Mouse (Mus musculus) left cerebral cortex, postnatal 36 days (tissue): ENCODE measurements around the gene Nkpd1. TPM values are rescaled to one million over a fixed set of nuclear protein-coding genes. Genes with fewer than 3 reads are reported as not detected.

Experiments
- DNase-seq, 2 experiments: peaks; one replicate each; pipeline ENCODE4 v3.0.0; 2021 to 2022; ENCODE audit warnings: low spot score in 2 of 2, mixed read lengths in 1 of 2
- intact Hi-C: fragments of 180-260 bp; cut with DNase I; formaldehyde crosslinking; loops from one replicate; pipeline ENCODE4 v1.15.1; 2025
- total RNA-seq, 2 experiments: library from RNA; stranded (reverse); gene quantifications; 2 replicates each; pipeline ENCODE4 v1.2.3; 2021

Nkpd1 gene
- total RNA-seq = under 1 TPM; 0.68 to 0.94 TPM

- DNase-seq = no peak
- intact Hi-C loops = no loop called here
Measured at GRCm38 (mm10) chr7:19517652-19518365, at the start of gene Nkpd1. Gene Nkpd1, plus strand, starts transcription at chr7:19517838.

GRCm38 (mm10) chr7:19468279-19468678 lies 49.4 kb upstream of the Nkpd1 start:
- no peak for DNase-seq
- intact Hi-C loops = no loop called here

GRCm38 (mm10) chr7:19469404-19469803 lies 48.2 kb upstream of the Nkpd1 start:
- no peak for DNase-seq
- intact Hi-C loops = no loop called here

DNA sequence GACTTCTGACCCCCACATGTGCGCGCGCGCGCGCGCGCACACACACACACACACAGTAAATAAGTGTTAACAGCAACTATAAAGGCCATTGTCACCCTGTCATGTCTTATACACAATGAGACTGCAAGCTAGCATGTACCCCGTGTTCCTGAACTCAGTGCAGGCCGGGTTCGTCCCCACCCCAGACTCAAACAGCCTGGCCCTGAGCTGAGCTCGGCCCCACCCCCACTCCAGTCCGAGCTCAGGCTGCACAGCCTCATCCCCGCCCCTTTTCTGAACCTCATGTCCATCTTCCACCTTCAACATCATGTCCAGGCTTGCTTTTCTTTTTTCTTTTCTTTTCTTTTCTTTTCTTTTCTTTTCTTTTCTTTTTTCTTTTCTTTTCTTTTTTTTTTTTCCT lies 47.3 kb upstream of the Nkpd1 start:
- DNase-seq = no peak
- intact Hi-C loops = no loop called here

DNA sequence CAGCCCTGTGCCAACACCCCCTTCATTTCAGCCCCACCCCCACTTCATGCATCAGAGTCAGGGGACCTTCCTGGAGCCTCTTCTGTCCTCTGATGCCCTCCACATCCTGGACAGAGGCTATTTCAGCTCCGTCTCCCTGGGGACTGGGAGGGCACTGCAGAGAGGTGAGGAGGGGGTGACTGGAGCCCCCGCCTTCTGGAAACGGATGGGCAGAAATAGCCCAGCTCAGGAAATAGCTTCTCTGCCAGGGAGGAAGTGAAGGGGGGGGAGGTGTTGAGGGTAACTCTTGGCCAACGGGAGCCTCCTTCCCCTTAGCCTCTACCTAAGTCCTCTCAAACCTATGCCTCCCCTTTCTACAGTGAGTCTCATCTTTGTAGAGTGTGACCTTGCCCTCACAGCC lies 45.2 kb upstream of the Nkpd1 start:
- DNase-seq = no peak
- intact Hi-C loops = no loop called here

GRCm38 (mm10) chr7:19473875-19474443 lies 43.7 kb upstream of the Nkpd1 start:
- intact Hi-C loops = no loop called here
- DNase-seq = peak; percentile 81 to 88

DNA sequence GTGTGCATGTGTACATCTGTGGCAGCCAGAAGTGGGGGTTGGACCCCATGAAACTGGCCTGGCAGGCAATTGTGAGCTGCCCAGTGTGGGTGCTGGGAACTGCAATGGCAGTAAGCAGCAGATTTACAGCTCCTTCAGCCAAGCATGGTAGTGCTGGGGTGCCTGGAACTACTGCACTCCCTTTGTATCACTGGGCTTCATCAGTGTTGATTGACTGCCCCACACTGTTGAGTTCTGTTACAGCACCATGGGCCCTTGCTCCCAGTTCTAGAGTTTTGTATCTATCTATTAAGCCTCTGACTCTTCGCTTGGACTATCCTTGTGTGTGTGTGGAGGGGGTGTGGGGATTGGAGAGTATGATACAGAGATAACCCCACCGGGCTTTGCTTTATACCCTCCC lies 40.6 kb upstream of the Nkpd1 start:
- intact Hi-C loops = no loop called here
- DNase-seq = no peak

DNA sequence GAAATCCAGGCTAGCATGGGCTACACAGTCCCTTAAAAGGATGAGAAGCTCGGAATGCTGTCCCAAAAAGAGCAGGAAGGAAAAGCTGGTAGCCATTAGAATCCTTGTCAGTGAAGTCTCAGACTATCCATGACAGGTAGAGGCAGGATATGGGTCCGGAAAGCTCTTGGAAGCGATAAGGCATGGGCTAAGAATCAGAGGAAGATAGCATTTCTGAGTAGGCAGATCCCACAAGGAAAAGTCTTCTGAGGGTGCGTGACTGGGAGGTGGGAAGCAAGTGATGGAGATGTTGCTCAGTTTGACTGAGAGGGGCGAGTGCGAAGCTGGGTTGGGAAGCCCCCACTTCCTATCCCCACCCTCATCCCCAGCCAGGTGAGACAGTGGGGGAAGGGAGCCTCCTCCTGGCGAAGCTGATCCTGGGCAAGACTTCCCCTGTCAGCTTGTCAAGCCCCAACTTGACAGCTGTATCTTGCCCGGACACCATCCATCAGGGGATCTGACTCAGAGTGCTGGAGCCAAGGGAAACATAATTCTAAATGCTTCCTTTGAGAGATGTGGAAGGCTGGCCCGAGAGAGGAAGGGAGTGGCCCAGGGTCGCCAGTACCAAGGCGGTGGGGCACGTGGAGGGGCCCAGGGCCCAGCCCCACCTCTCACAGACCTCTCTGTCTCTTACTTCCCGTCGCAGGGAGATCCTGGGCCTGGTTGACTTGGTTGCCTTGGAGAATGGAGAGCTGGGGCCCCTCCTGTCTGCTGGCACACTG lies 39.8 kb upstream of the Nkpd1 start:
- DNase-seq = no peak
- intact Hi-C loops = no loop called here

DNA sequence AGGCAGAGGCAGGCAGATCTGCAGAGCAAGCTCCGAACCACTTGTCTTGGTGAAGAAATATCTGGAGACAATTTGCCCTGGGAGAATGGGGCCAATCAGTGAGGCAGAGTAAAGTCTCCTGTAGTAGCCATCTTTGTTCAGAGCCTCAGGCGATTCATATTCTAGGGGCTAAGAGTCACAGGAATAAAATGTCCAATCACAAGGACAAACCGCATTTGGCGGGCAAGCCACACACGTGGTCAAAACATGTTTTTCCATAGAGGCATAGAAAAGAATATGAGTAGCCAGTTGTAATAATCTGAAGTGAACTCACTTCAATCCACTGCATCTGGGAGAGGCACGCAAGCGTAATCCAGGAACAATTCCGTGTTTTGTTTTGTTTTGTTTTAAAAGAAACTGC lies 34.4 kb upstream of the Nkpd1 start:
- DNase-seq = no peak
- intact Hi-C loops = no loop called here

DNA sequence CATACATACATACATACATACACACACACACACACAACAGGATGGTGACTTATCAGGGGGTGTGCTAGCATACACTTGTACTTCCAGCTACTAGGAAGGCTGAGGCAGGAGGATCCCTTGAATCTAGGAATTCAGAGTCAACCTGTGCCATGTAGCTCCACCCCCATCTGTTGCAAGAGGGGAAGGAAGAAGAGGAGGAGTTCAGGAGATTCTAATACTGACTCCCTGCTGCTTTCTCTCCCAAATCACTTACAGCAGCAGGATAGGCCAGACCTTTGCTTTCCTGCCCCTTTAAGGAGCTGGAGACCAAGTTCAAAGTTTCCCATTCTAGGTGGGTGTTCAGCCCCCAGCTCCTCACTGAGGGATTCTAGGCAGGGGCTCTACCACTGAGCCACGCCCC lies 32.1 kb upstream of the Nkpd1 start:
- no peak for DNase-seq
- intact Hi-C loops = no loop called here

GRCm38 (mm10) chr7:19486549-19486948 lies 31.1 kb upstream of the Nkpd1 start:
- DNase-seq = no peak
- intact Hi-C loops = no loop called here

DNA sequence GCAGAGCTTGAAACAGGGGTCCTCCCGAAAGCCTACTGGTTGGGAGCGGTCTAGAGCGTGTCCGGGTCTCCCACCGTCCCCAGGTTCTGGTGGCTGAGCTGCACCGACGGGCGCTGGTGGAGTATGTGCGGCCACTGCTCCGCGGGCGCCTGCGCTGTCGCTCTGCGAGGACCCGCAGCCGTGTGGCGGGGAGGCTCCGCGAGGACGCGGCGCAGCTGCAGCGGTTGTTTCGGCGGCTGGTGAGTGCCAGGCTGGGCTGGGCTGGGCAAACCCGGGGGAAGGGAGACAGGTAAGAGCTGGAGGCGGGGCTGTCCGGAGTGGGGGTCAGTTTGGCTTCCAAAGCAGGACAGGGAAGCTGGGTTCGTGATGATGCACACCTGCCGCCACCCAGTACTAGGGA lies 28.1 kb upstream of the Nkpd1 start:
- no peak for DNase-seq
- intact Hi-C loops = no loop called here

DNA sequence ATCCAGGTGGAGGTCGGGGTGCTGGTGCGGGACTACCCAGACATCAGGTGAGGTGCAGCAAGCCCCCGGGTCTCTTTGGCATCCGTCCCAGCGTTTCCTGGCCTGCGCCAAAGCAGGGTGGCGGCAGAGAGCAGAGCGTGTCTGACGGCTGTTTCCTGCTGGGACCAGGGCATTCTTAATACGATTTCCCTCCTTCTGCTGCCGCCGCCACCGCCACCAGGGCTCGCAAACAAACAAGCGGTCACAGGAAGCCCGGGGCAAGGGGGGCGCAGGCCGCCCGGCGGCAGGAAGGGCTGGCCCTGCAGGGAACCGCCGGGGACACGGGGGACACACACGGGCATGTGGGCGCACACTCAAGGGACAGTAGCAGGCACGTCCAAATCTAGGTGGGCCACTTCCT lies 25.9 kb upstream of the Nkpd1 start:
- intact Hi-C loops = no loop called here
- no peak for DNase-seq

DNA sequence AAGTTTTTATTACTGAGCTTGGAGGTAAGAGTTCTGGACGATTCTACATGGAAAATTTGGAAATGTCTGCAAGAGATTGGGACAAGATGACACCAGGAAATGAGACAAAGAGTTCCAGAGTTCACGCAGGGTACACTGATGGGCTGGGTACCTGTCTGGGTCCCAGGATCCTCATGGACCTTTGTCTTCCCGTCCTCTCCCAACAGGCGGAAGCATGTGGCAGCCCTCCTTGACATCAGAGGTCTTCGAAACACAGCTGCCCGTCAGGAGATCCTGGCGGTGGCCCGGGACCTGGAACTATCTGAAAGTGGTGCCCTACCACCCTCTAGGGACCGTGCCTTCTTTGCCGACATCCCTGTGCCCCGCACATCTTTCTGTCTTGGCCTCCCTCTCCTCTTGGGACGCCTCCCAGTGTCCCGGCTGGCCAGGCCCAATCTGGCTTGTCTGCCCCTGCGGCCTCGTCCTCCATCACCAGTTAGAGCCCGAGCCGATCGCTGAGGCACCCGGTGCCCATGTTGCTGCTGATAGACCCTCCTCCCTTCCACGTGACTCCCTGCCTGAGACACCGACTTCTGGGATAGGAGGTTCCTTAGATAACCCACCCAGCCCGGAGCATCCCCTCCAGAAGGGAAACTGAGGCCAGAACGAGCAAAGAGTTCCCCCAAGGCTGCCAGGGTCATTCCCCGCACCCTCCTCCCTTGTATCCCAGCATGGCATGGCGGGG lies 22.7 kb upstream of the Nkpd1 start:
- intact Hi-C loops = no loop called here
- DNase-seq = no peak

DNA sequence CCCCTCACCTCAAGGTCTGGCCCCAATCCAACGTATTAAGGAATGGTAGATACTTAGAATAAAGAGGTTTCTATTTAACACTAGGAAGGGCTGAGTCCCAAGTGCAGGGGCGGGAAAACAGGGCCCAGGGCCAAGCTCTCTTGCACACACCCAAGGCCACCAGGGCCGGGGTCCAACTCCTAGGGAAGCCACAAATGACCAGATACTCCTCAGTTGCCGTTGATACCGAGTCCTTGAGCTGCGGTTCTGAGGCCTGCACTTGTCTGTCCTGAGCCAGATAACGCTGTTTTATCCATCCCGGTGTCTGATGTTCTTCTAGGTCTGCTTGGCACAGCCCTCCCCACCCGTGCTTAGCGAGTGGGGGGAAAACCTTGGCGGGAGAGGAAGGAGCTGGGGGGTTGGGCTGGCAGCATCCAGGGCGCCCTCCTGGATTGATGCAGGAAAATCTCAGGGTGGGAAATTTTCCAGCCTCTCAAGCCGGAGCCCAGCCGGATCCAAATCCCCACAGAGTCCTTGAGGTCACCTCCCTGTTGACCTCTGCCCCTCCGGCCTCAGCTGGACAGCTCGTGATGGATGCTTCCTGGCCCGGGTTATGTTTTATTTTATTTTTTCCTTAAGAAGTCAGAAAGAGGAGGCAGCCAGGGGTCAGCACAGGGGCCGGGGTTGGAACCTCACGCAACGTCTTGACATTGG lies 22.0 kb upstream of the Nkpd1 start:
- intact Hi-C loops = no loop called here
- no peak for DNase-seq

GRCm38 (mm10) chr7:19496214-19496555 lies 21.5 kb upstream of the Nkpd1 start:
- intact Hi-C loops = no loop called here
- DNase-seq = no peak

DNA sequence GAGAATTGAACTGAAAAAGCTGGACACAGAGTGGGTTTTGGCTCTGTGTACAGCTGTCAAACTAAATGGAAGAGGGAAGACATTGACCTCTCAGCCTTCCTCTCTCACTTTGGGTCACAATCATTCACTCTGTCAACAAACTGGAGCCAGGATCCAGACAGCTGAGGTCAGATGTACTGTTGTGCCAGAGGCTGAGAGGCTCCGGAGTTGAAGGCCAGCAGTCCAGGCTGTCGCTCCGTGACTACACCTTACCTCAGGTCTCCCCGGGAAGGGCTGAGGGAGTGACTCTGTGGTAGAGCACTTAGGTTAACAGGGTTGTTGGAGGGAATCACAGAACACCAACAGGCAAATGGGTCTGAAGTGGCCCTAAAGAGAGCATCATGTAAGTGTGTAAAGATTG lies 19.3 kb upstream of the Nkpd1 start:
- intact Hi-C loops = no loop called here
- DNase-seq = no peak

- intact Hi-C loops = no loop called here
Measured at GRCm38 (mm10) chr7:19500420-19501363, 16.9 kb upstream of the Nkpd1 start.

GRCm38 (mm10) chr7:19501658-19502057 lies 16.0 kb upstream of the Nkpd1 start:
- intact Hi-C loops = no loop called here

More at GRCm38 (mm10) chr7:19500420-19501363, 16.9 kb upstream of the Nkpd1 start:
- no peak for DNase-seq

More at GRCm38 (mm10) chr7:19501658-19502057, 16.0 kb upstream of the Nkpd1 start:
- no peak for DNase-seq
